Mouse (Mus musculus): Measurements from ENCODE around the gene Tdgf1.
A peak's percentile ranks its signal among the peaks of the same experiment; 100 is the strongest.

The Tdgf1 gene

GRCm38 (mm10) chr9:110909371-110909967 is 36.5 kb downstream of the Tdgf1 start:
- no peak for DNase-seq

- no peak for DNase-seq
Measured at GRCm38 (mm10) chr9:110908631-110909016, 37.3 kb downstream of the Tdgf1 start.

GRCm38 (mm10) chr9:110907838-110908630 is 37.9 kb downstream of the Tdgf1 start:
- DNase-seq = no peak

GRCm38 (mm10) chr9:110907201-110907837 is 38.6 kb downstream of the Tdgf1 start:
- no peak for DNase-seq

GRCm38 (mm10) chr9:110902271-110902670 is 43.7 kb downstream of the Tdgf1 start:
- DNase-seq = no peak

GRCm38 (mm10) chr9:110901204-110901603 is 44.8 kb downstream of the Tdgf1 start:
- no peak for DNase-seq

GRCm38 (mm10) chr9:110899451-110900008 is 46.4 kb downstream of the Tdgf1 start:
- no peak for DNase-seq

GRCm38 (mm10) chr9:110896595-110896994 is 49.4 kb downstream of the Tdgf1 start:
- no peak for DNase-seq

- DNase-seq = no peak
Measured at GRCm38 (mm10) chr9:110895994-110896393, 50.0 kb downstream of the Tdgf1 start.

GRCm38 (mm10) chr9:110895507-110895906 is 50.5 kb downstream of the Tdgf1 start:
- DNase-seq = no peak

- DNase-seq = no peak
Measured at GRCm38 (mm10) chr9:110893429-110893828, 52.5 kb downstream of the Tdgf1 start.

GRCm38 (mm10) chr9:110892552-110892951 is 53.4 kb downstream of the Tdgf1 start:
- no peak for DNase-seq

- DNase-seq = no peak
Measured at GRCm38 (mm10) chr9:110891077-110891828, 54.7 kb downstream of the Tdgf1 start.

GRCm38 (mm10) chr9:110890026-110890783 is 55.8 kb downstream of the Tdgf1 start:
- DNase-seq = peak; percentile 67
